Mouse (Mus musculus) forebrain, embryonic 14.5 days (tissue): ENCODE results near the gene Rgs3. TPM values are rescaled to one million over a fixed set of nuclear protein-coding genes. Genes with fewer than 3 reads are reported as not detected.

Source experiments
- ATAC-seq: fragments of 200-750 bp; cut with Nextera tagmentation; 2 replicates; pipeline ENCODE4 v1.8.0; 2017; ENCODE audit warnings: mild to moderate bottlenecking, moderate library complexity
- DNase-seq: peaks from one replicate; pipeline ENCODE4 v3.0.0-alpha.2; 2015; ENCODE audit warnings: low spot score
- H3K27ac ChIP-seq: fragments of 300-500 bp; sonication (generic); 2 replicates; pipeline ENCODE4 v1.5.1; 2014; ENCODE audit warnings: low read depth, mild to moderate bottlenecking, control low read depth, low read length, moderate library complexity
- H3K27me3 ChIP-seq: fragments of 300-500 bp; sonication (generic); replicated peaks from 2 replicates; pipeline ENCODE4 v1.6.1; 2014; ENCODE audit warnings: low read length, control low read depth, mixed read lengths; ENCODE audit not compliant: control insufficient read depth, insufficient read depth
- H3K36me3 ChIP-seq: fragments of 300-500 bp; sonication (generic); 2 replicates; pipeline ENCODE4 v1.6.1; 2014; ENCODE audit warnings: low read length, control low read depth; ENCODE audit not compliant: control insufficient read depth, insufficient read depth
- H3K4me1 ChIP-seq: fragments of 300-500 bp; sonication (generic); 2 replicates; pipeline ENCODE4 v1.6.1; 2014; ENCODE audit warnings: antibody characterized with exemption, low read length, control low read depth; ENCODE audit not compliant: control insufficient read depth, insufficient read depth
- H3K4me2 ChIP-seq: fragments of 300-500 bp; sonication (generic); 2 replicates; pipeline ENCODE4 v1.6.1; 2014; ENCODE audit warnings: mild to moderate bottlenecking, control low read depth, low read length
- H3K4me3 ChIP-seq: fragments of 300-500 bp; sonication (generic); 2 replicates; pipeline ENCODE4 v1.5.1; 2014; ENCODE audit warnings: low read depth, low read length, control low read depth
- H3K9ac ChIP-seq: fragments of 300-500 bp; sonication (generic); 2 replicates; pipeline ENCODE4 v1.6.1; 2014; ENCODE audit warnings: mild to moderate bottlenecking, low read length, control low read depth, moderate library complexity
- H3K9me3 ChIP-seq: fragments of 300-500 bp; sonication (generic); replicated peaks from 2 replicates; pipeline ENCODE4 v1.6.1; 2016; ENCODE audit warnings: low read length, control low read depth, mixed read lengths; ENCODE audit not compliant: control insufficient read depth
- WGBS: fragments of 180-500 bp; shearing (Covaris S2); extraction: QIAGEN DNeasy Blood & Tissue Kit; methylation state at CpG from one replicate; pipeline ENCODE4 v1.1.7; 2014; 5-methylcytosine and 5-hydroxymethylcytosine counted together
- polyA plus RNA-seq: library from polyadenylated mRNA; unstranded; fragments of >200 nt; fragmentation: Nextera tagmentation; extraction: Ambion mirVana; gene quantifications from 2 replicates; pipeline ENCODE4 v1.2.1, GENCODE M21; 2014

The Rgs3 gene
- polyA plus RNA-seq, 1 experiment from 2014 or later = 44.8 TPM

- Histone ChIP-seq H3K9me3 (no peaks in the 10 kb centered on the region), H3K27me3 (no peaks in the 10 kb centered on the region), H3K27ac (no peak overlapping the region), H3K36me3 (no peaks in the 10 kb centered on the region), H3K4me3 (no peak overlapping the region), H3K9ac (no peak overlapping the region), H3K4me1 (peaks cover 34% of the 10 kb centered on the region), H3K4me2 (no peak overlapping the region)
- DNase-seq = no peak
- 83% methylated on average over 9 of the region's 9 CpGs for WGBS
- ATAC-seq = no peak
These were observed 58.3 kb downstream of the Rgs3 start for GRCm38 (mm10) chr4:62617856-62618440.

GRCm38 (mm10) chr4:62619232-62619964 is 59.8 kb downstream of the Rgs3 start:
- peak overlapping the region; percentile 36 for H3K4me2 ChIP-seq
- H3K9ac ChIP-seq = peak overlapping the region; percentile 52
- no peaks in the 10 kb centered on the region for H3K27me3 ChIP-seq
- no peaks in the 10 kb centered on the region for H3K9me3 ChIP-seq
- H3K4me3 ChIP-seq = 0 out of 2 replicates have a peak overlapping the region, but pooled peaks have one; percentile 2
- peak; percentile 75 for ATAC-seq
- H3K4me1 ChIP-seq = peaks cover 22% of the 10 kb centered on the region
- H3K36me3 ChIP-seq = no peaks in the 10 kb centered on the region
- DNase-seq = peak; percentile 59
- 10% methylated on average over 16 of the region's 16 CpGs for WGBS
- peak overlapping the region; percentile 65 for H3K27ac ChIP-seq

DNA sequence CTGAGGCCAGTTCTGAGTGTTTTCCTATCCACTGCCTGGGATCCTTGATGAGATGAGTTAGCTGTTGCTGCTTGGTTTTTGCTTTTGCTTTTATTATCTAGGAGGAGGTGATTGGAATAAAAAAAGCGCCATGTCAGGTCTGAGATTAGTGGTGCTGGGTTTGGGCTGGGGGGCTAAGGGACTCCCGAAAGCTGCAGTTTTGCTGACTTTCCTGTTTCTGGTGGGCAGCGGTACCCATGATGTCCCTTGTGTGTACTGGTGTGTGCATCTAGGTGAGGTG is 60.3 kb downstream of the Rgs3 start:
- no peaks in the 10 kb centered on the region for H3K27me3 ChIP-seq
- peak overlapping the region; percentile 65 for H3K27ac ChIP-seq
- peak overlapping the region; percentile 36 for H3K4me2 ChIP-seq
- no peaks in the 10 kb centered on the region for H3K36me3 ChIP-seq
- 95% methylated on average over 3 of the region's 3 CpGs for WGBS
- peaks cover 17% of the 10 kb centered on the region for H3K4me1 ChIP-seq
- H3K4me3 ChIP-seq = 0 out of 2 replicates have a peak overlapping the region, but pooled peaks have one; percentile 2
- H3K9ac ChIP-seq = peak overlapping the region; percentile 52
- no peak for DNase-seq
- ATAC-seq = no peak
- no peaks in the 10 kb centered on the region for H3K9me3 ChIP-seq

DNA sequence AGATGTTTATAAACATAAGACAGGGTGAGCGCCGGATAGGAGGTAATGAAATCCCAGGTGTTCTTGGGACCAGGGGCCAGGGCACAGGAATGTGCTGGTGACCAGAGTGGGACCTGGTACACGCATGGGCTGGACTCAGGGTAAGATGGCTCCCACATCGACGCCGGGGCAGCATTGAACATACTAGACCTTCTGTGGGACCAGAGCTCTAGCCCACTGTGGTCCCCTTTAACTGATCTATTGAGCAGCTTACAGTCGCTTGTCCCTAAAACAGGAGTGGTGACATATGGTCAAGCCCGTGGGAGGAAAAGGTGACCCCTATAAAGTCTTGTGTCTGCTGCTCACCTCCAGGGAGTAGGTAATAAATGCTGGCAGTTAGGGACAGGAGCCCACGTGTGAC is 61.5 kb downstream of the Rgs3 start:
- H3K27ac ChIP-seq = 0 out of 2 replicates have a peak overlapping the region, but pooled peaks have one; percentile 27

DNA sequence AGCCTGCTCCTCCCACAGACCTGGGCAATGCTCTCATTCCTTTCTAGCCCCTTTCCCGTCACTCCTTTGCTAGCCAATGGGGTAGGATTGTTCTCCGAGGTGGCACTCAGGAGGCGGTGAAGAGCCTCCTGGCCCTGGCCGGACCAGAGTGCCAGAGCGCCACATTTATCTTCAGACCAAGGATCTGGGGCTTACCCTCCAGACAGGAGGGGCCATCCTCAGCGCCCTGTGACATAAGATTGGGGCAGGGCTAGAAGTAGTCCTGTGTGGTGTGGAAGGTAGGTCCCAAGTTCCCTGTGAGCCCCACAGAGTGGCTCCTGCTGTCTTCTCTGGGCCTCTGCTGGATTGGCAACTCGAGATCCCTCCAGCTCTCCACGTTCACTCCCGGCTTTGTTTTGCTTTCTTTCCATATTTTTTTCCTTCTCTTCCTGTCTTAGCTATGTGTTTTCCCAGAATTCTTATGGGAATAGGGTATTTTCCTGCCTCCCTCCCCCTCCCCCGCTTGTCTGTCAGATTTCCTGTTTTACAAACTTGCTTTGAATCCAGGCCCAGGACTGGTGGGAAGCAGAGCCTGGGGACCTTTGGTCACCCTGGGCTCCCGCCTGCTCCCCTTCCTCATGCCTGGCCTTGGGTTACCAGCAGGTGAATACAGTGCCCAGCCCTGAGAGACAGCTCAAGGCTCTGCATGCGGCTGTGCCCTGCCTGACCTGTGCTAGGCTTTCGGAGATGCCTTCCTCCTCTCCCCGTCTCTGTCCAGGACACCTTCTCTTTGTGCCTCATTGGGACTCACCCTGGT is 62.4 kb downstream of the Rgs3 start:
- H3K4me3 ChIP-seq = no peak overlapping the region
- WGBS = 80% methylated on average over 14 of the region's 14 CpGs
- no peak overlapping the region for H3K27ac ChIP-seq
- ATAC-seq = no peak
- H3K4me1 ChIP-seq = peaks cover 26% of the 10 kb centered on the region
- no peaks in the 10 kb centered on the region for H3K27me3 ChIP-seq
- DNase-seq = no peak
- no peak overlapping the region for H3K9ac ChIP-seq
- H3K9me3 ChIP-seq = no peaks in the 10 kb centered on the region
- no peak overlapping the region for H3K4me2 ChIP-seq
- H3K36me3 ChIP-seq = peaks cover 6% of the 10 kb centered on the region; the same call in 1 of the 2 replicates

More for the DNA sequence above, 61.5 kb downstream of the Rgs3 start:
- no peak for DNase-seq
- no peaks in the 10 kb centered on the region for H3K27me3 ChIP-seq
- 0 out of 2 replicates have a peak, but pooled peaks cover 6% of the 10 kb centered on the region for H3K36me3 ChIP-seq
- H3K9me3 ChIP-seq = no peaks in the 10 kb centered on the region
- H3K9ac ChIP-seq = no peak overlapping the region
- H3K4me2 ChIP-seq = no peak overlapping the region
- ATAC-seq = no peak
- H3K4me1 ChIP-seq = peaks cover 20% of the 10 kb centered on the region
- no peak overlapping the region for H3K4me3 ChIP-seq
- 94% methylated on average over 9 of the region's 9 CpGs for WGBS

DNA sequence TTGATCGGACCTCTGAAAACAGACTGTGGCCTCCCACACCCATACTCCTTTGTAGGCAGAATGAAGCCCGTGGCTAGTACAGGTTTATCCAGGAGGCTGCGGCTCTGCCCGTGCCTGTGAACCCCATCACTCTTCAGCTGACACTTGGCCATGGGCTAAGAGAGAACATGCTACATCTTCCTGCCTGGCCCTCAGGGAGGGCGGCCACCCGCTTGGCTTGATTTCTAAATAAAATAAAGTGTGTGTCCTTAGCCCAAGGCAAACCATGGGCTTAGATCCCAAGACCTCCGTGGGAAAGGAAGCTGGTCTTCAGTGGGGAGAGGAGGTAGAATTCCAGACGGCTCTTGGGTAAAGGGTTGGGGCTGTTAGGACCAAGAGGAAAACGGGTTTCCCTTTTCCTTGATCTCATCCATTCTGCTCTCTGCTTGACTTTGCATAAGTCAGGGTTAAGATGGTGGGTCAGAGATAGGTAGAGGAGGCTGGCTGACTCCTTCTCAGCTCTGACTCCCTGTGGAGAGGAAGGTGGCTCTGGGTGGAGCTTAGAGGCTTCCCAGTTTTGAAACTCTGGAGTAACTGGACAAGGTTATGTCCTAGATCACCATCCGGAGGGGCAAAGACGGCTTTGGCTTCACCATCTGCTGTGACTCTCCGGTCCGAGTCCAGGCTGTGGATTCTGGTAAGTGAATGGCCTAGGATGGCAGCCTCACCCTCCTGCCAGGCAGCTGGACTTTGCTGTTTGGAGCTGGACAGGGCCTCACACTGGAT is 63.8 kb downstream of the Rgs3 start:
- H3K27ac ChIP-seq = no peak overlapping the region
- WGBS = 93% methylated on average over 13 of the region's 13 CpGs
- no peak overlapping the region for H3K4me2 ChIP-seq
- DNase-seq (no peak), ATAC-seq (no peak)
- H3K4me3 ChIP-seq = no peak overlapping the region
- H3K9ac ChIP-seq = no peak overlapping the region
- no peaks in the 10 kb centered on the region for H3K27me3 ChIP-seq
- H3K9me3 ChIP-seq = no peaks in the 10 kb centered on the region
- H3K4me1 ChIP-seq = peaks cover 25% of the 10 kb centered on the region
- H3K36me3 ChIP-seq = peaks cover 6% of the 10 kb centered on the region; the same call in 1 of the 2 replicates

DNA sequence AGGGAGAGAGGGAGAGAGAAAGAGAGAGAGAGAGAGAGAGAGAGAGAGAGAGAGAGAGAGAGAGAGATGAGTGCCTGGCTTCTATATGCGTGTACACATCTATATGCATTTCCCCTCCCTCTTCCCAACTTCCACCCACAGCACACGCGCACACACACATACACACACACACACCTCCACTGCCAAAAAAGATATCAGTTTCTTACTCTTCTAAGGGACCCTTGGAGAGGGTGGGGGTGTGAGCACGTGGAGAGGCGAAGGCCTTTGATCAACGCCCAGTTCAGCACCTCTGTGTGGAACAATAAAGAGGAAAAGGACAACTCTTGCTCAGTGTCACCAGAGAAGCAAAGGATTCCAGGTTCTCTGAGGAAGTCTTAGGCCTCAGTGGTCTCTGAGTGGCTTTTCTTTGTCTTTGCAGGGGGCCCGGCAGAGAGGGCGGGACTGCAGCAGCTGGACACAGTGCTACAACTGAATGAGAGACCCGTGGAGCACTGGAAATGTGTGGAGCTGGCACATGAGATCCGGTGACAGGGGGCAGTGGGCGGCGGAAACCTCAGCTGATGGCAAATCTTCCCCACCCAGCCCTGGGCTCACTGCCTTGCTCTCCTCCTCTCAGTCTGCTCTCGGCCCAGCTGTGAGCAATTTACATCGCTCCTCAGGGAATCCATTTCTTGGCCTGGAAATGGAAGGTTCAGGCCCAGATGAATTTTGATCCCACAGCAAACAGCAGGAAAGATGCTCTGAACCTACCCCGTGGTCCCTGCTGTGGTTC is 65.2 kb downstream of the Rgs3 start:
- H3K9ac ChIP-seq = peak overlapping the region; percentile 2; the same call in 1 of the 2 replicates
- H3K27ac ChIP-seq = peak overlapping the region; percentile 35
- H3K4me3 ChIP-seq = no peak overlapping the region
- H3K4me1 ChIP-seq = peaks cover 11% of the 10 kb centered on the region; the same call in 1 of the 2 replicates
- H3K27me3 ChIP-seq = no peaks in the 10 kb centered on the region
- H3K36me3 ChIP-seq = peaks cover 6% of the 10 kb centered on the region; the same call in 1 of the 2 replicates
- H3K4me2 ChIP-seq = 0 out of 2 replicates have a peak overlapping the region, but pooled peaks have one; percentile 12
- DNase-seq (peak; percentile 51), ATAC-seq (peak; percentile 49)
- 28% methylated on average over 15 of the region's 15 CpGs for WGBS
- H3K9me3 ChIP-seq = no peaks in the 10 kb centered on the region
